Mouse (Mus musculus) mouse trophoblast stem cell (cell line): Measurements from ENCODE around the gene Mbd6.

Experiments used
- in situ Hi-C, 2 experiments: fragments of 300-500 bp; cut with MseI, MboI; formaldehyde crosslinking; loops; 2 replicates in 1 of 2; 3 replicates in 1 of 2; pipeline ENCODE4 v1.15.1; 2025

The Mbd6 gene

GRCm38 (mm10) chr10:127288328-127288799, 454 bp downstream of the Mbd6 start:
- in situ Hi-C loops: no loop called here

GRCm38 (mm10) chr10:127287936-127288293, 903 bp downstream of the Mbd6 start:
- in situ Hi-C loops: no loop called here

GRCm38 (mm10) chr10:127287271-127287935, 1.4 kb downstream of the Mbd6 start:
- in situ Hi-C loops: no loop called here

GRCm38 (mm10) chr10:127286730-127287129, 2.1 kb downstream of the Mbd6 start:
- in situ Hi-C loops: no loop called here

- in situ Hi-C loops: no loop called here
These were observed 2.6 kb downstream of the Mbd6 start for GRCm38 (mm10) chr10:127286194-127286593.

- in situ Hi-C loops: no loop called here
These were observed 3.2 kb downstream of the Mbd6 start for GRCm38 (mm10) chr10:127285644-127286043.

GRCm38 (mm10) chr10:127284724-127285500, 3.9 kb downstream of the Mbd6 start:
- in situ Hi-C loops: no loop called here

GRCm38 (mm10) chr10:127284105-127284622, 4.7 kb downstream of the Mbd6 start:
- in situ Hi-C loops: no loop called here

- in situ Hi-C loops: no loop called here
These were observed 6.1 kb downstream of the Mbd6 start for GRCm38 (mm10) chr10:127282620-127283215.

GRCm38 (mm10) chr10:127281316-127281715, 7.5 kb downstream of the Mbd6 start:
- in situ Hi-C loops: no loop called here

- in situ Hi-C loops: no loop called here
These were observed 9.1 kb downstream of the Mbd6 start for GRCm38 (mm10) chr10:127279730-127280129.

GRCm38 (mm10) chr10:127274261-127275022, 14.4 kb downstream of the Mbd6 start:
- in situ Hi-C loops: no loop called here

- in situ Hi-C loops: no loop called here
These were observed 16.4 kb downstream of the Mbd6 start for GRCm38 (mm10) chr10:127272371-127272770.

GRCm38 (mm10) chr10:127269884-127270283, 18.9 kb downstream of the Mbd6 start:
- in situ Hi-C loops: no loop called here

GRCm38 (mm10) chr10:127269036-127269435, 19.8 kb downstream of the Mbd6 start:
- in situ Hi-C loops: no loop called here

GRCm38 (mm10) chr10:127268401-127268800, 20.4 kb downstream of the Mbd6 start:
- in situ Hi-C loops: no loop called here

GRCm38 (mm10) chr10:127267318-127267717, 21.5 kb downstream of the Mbd6 start:
- in situ Hi-C loops: no loop called here

GRCm38 (mm10) chr10:127266112-127267091, 22.4 kb downstream of the Mbd6 start, which contains the start of gene Dctn2:
Gene Dctn2 (plus strand): TSS chr10:127266368.
- in situ Hi-C loops: no loop called here

GRCm38 (mm10) chr10:127265727-127266111, 23.1 kb downstream of the Mbd6 start:
- in situ Hi-C loops: no loop called here

- in situ Hi-C loops: no loop called here
These were observed 23.8 kb downstream of the Mbd6 start for GRCm38 (mm10) chr10:127264971-127265370.
